Mouse (Mus musculus) CH12.LX (cell line): ENCODE data around the gene Spata20. TPM values are rescaled to one million over a fixed set of nuclear protein-coding genes. Genes with fewer than 3 reads are reported as not detected.

ENCODE experiments used
- DNase-seq: peaks from one replicate; pipeline ENCODE4 v3.0.0-alpha.2; 2013; ENCODE audit errors: extremely low read depth
- H3K27ac ChIP-seq: 2 replicates; pipeline ENCODE4 v1.5.1; 2012; ENCODE audit warnings: low read depth, mild to moderate bottlenecking, control low read depth, moderate library complexity; ENCODE audit not compliant: insufficient read depth
- H3K27me3 ChIP-seq: replicated peaks from 2 replicates; pipeline ENCODE3; 2012; ENCODE audit warnings: inconsistent platforms
- H3K36me3 ChIP-seq, 2 experiments: replicated peaks in 1 of 2; 2 replicates each; pipeline versions ENCODE3 to v1.6.1; 2012; ENCODE audit warnings: inconsistent platforms in 1 of 2, low read length in 1 of 2, mild to moderate bottlenecking in 1 of 2, mixed read lengths in 1 of 2, moderate library complexity in 1 of 2; ENCODE audit not compliant: control insufficient read depth in 1 of 2, insufficient read depth in 1 of 2
- H3K4me1 ChIP-seq, 2 experiments: 2 replicates each; pipeline ENCODE4 v1.6.1; 2012; ENCODE audit warnings: inconsistent platforms in 1 of 2, moderate library complexity in 1 of 2; ENCODE audit not compliant: insufficient read depth in 2 of 2, control insufficient read depth in 1 of 2
- H3K4me2 ChIP-seq: 2 replicates; pipeline ENCODE4 v1.6.1; 2012; ENCODE audit warnings: low read depth, mild to moderate bottlenecking, control low read depth; ENCODE audit not compliant: poor library complexity, insufficient read depth, severe bottlenecking
- H3K4me3 ChIP-seq, 3 experiments: fragments of 150-350 bp in 1 of 3; sonication (generic) in 1 of 3; replicated peaks in 1 of 3; 2 replicates each; pipeline versions ENCODE3 to v1.5.1; 2011 to 2012; ENCODE audit warnings: low read depth in 2 of 3, low read length in 2 of 3, mild to moderate bottlenecking in 2 of 3, moderate library complexity in 2 of 3, control low read depth in 1 of 3, improper control_type of control experiment in 1 of 3, inconsistent platforms in 1 of 3, mixed read lengths in 1 of 3; ENCODE audit not compliant: poor library complexity in 1 of 3
- H3K79me2 ChIP-seq: replicated peaks from 2 replicates; pipeline ENCODE4 v1.6.1; 2012; ENCODE audit warnings: mild to moderate bottlenecking, moderate library complexity; ENCODE audit not compliant: control insufficient read depth, poor library complexity, insufficient read depth, severe bottlenecking; ENCODE audit errors: extremely low read depth
- H3K9ac ChIP-seq: 2 replicates; pipeline ENCODE4 v1.6.1; 2012; ENCODE audit warnings: low read depth, mild to moderate bottlenecking, control low read depth, moderate library complexity; ENCODE audit not compliant: insufficient read depth
- H3K9me3 ChIP-seq: replicated peaks from 2 replicates; pipeline ENCODE3; 2012; ENCODE audit warnings: low read length, inconsistent platforms, mixed read lengths
- BHLHE40 ChIP-seq: IDR thresholded peaks from 2 replicates; pipeline ENCODE4 v1.6.1; 2011; ENCODE audit warnings: mild to moderate bottlenecking, low read depth, low read length, improper control_type of control experiment
- CHD1 ChIP-seq: IDR thresholded peaks from 2 replicates; pipeline ENCODE4 v1.6.1; 2012; ENCODE audit warnings: low read depth, low read length, improper control_type of control experiment, inconsistent platforms
- CHD2 ChIP-seq: IDR thresholded peaks from 2 replicates; pipeline ENCODE4 v1.6.1; 2011; ENCODE audit warnings: low read length, improper control_type of control experiment
- CTCF ChIP-seq, 2 experiments: IDR thresholded peaks in 1 of 2; conservative IDR thresholded peaks in 1 of 2; 2 replicates each; pipeline ENCODE4 v1.5.1; 2011 to 2012; ENCODE audit warnings: low read depth in 2 of 2, low read length in 2 of 2, improper control_type of control experiment in 1 of 2, inconsistent platforms in 1 of 2, mild to moderate bottlenecking in 1 of 2, moderate library complexity in 1 of 2
- ELF1 ChIP-seq: IDR thresholded peaks from 2 replicates; pipeline ENCODE4 v1.6.1; 2014; ENCODE audit warnings: low read depth, mild to moderate bottlenecking, inconsistent platforms, low read length, improper control_type of control experiment
- EP300 ChIP-seq: IDR thresholded peaks from 2 replicates; pipeline ENCODE4 v1.6.1; 2011; ENCODE audit warnings: low read length, improper control_type of control experiment
- GABPA ChIP-seq: IDR thresholded peaks from 2 replicates; pipeline ENCODE4 v1.6.1; 2012; ENCODE audit warnings: low read depth, low read length, improper control_type of control experiment, inconsistent platforms; ENCODE audit not compliant: insufficient replicate concordance
- HCFC1 ChIP-seq: IDR thresholded peaks from 2 replicates; pipeline ENCODE4 v1.6.1; 2012; ENCODE audit warnings: low read depth, mild to moderate bottlenecking, inconsistent platforms, low read length, improper control_type of control experiment
- JUND ChIP-seq: conservative IDR thresholded peaks from 2 replicates; pipeline ENCODE4 v1.6.1; 2011; ENCODE audit warnings: low read depth, low read length, improper control_type of control experiment
- KAT2A ChIP-seq: IDR thresholded peaks from 2 replicates; pipeline ENCODE4 v1.6.1; 2012; ENCODE audit warnings: low read length, improper control_type of control experiment, inconsistent platforms; ENCODE audit not compliant: insufficient replicate concordance
- MAFK ChIP-seq: IDR thresholded peaks from 2 replicates; pipeline ENCODE4 v1.6.1; 2011; ENCODE audit warnings: low read length, improper control_type of control experiment; ENCODE audit not compliant: insufficient replicate concordance
- MAX ChIP-seq: IDR thresholded peaks from 2 replicates; pipeline ENCODE4 v1.6.1; 2011; ENCODE audit warnings: low read length, improper control_type of control experiment
- MAZ ChIP-seq: IDR thresholded peaks from 2 replicates; pipeline ENCODE4 v1.6.1; 2012; ENCODE audit warnings: low read depth, mild to moderate bottlenecking, inconsistent platforms, low read length, improper control_type of control experiment, moderate library complexity
- MEF2A ChIP-seq: IDR thresholded peaks from 2 replicates; pipeline ENCODE4 v1.6.1; 2014; ENCODE audit warnings: low read depth, mild to moderate bottlenecking, inconsistent platforms, low read length, improper control_type of control experiment, borderline replicate concordance
- NRF1 ChIP-seq: IDR thresholded peaks from 2 replicates; pipeline ENCODE4 v1.6.1; 2014; ENCODE audit warnings: low read depth, mild to moderate bottlenecking, inconsistent platforms, low read length, improper control_type of control experiment, moderate library complexity
- PAX5 ChIP-seq: IDR thresholded peaks from 2 replicates; pipeline ENCODE4 v1.6.1; 2012; ENCODE audit warnings: low read length, inconsistent platforms, mixed read lengths
- POLR2A ChIP-seq: IDR thresholded peaks from 2 replicates; pipeline ENCODE4 v1.6.1; 2011; ENCODE audit warnings: low read depth, mild to moderate bottlenecking, improper control_type of control experiment, low read length
- POLR2AphosphoS2 ChIP-seq: IDR thresholded peaks from 2 replicates; pipeline ENCODE4 v1.6.1; 2011; ENCODE audit warnings: low read depth, low read length, improper control_type of control experiment
- RAD21 ChIP-seq: IDR thresholded peaks from 2 replicates; pipeline ENCODE4 v1.6.1; 2011; ENCODE audit warnings: low read depth, mild to moderate bottlenecking, low read length, improper control_type of control experiment, moderate library complexity
- RCOR1 ChIP-seq: conservative IDR thresholded peaks from 2 replicates; pipeline ENCODE4 v1.6.1; 2012; ENCODE audit warnings: low read depth, mild to moderate bottlenecking, inconsistent platforms, low read length, improper control_type of control experiment
- TBP ChIP-seq: conservative IDR thresholded peaks from 2 replicates; pipeline ENCODE4 v1.6.1; 2011; ENCODE audit warnings: low read depth, low read length, improper control_type of control experiment
- TCF12 ChIP-seq: IDR thresholded peaks from 2 replicates; pipeline ENCODE4 v1.6.1; 2014; ENCODE audit warnings: low read depth, mild to moderate bottlenecking, inconsistent platforms, low read length, improper control_type of control experiment
- USF1 ChIP-seq: IDR thresholded peaks from 2 replicates; pipeline ENCODE4 v1.6.1; 2014; ENCODE audit warnings: low read depth, mild to moderate bottlenecking, inconsistent platforms, low read length, improper control_type of control experiment
- USF2 ChIP-seq: conservative IDR thresholded peaks from 2 replicates; pipeline ENCODE4 v1.6.1; 2011; ENCODE audit warnings: low read depth, low read length, improper control_type of control experiment
- ZC3H11A ChIP-seq: IDR thresholded peaks from 2 replicates; pipeline ENCODE4 v1.6.1; 2012; ENCODE audit warnings: low read depth, mild to moderate bottlenecking, inconsistent platforms, low read length, improper control_type of control experiment
- ZKSCAN1 ChIP-seq: IDR thresholded peaks from 2 replicates; pipeline ENCODE4 v1.6.1; 2012; ENCODE audit warnings: low read depth, inconsistent platforms, low read length, improper control_type of control experiment, borderline replicate concordance
- ZNF384 ChIP-seq: IDR thresholded peaks from 2 replicates; pipeline ENCODE4 v1.6.1; 2012; ENCODE audit warnings: low read depth, low read length, improper control_type of control experiment, inconsistent platforms
- dilution Hi-C: fragments of 300-500 bp; cut with MboI; formaldehyde crosslinking; loops from 2 replicates; pipeline ENCODE4 v1.14.3; 2020; ENCODE audit warnings: low sequenced_read_pairs; ENCODE audit not compliant: extremely low pct_unique_long_range_greater_than_20kb, extremely low pct_ligation_motif_present
- in situ Hi-C: fragments of 300-500 bp; cut with MboI; formaldehyde crosslinking; loops from 3 replicates; pipeline ENCODE4 v1.14.3; 2019; ENCODE audit warnings: low sequenced_read_pairs, low pct_ligation_motif_present, low pct_unique_long_range_greater_than_20kb, mixed read lengths
- polyA plus RNA-seq: library from polyadenylated mRNA; unstranded; fragments of >175 nt; gene quantifications from 2 replicates; pipeline ENCODE4 v1.2.1, GENCODE M21; 2012; ENCODE audit warnings: low read depth; ENCODE audit not compliant: insufficient read length
- total RNA-seq, 2 experiments: library from RNA; depleted of rRNA; stranded (reverse); fragments of 300-350 nt in 1 of 2; fragments of >200 nt in 1 of 2; gene quantifications; 2 replicates each; pipeline ENCODE4 v1.2.3; 2012 to 2014

The Spata20 gene
- total and polyA plus RNA-seq, 3 experiments = not detected

GRCm38 (mm10) chr11:94500362-94500761 lies 14.4 kb upstream of the Spata20 start:
- H3K4me1 ChIP-seq = peaks cover 9 to 26% of the 10 kb centered on the region in 2 experiments; a peak in 3 of 4 replicates
- no peak overlapping the region for H3K4me3 ChIP-seq
- no peak for TF ChIP-seq RCOR1
- TF ChIP-seq ZC3H11A = no peak
- no peak for TF ChIP-seq GABPA
- no peak for TF ChIP-seq EP300
- no peak for TF ChIP-seq RAD21
- no peak for TF ChIP-seq MAFK
- no peak for TF ChIP-seq CTCF (conservative IDR thresholded peaks at IDR 0.05 in 1 of 2, IDR thresholded peaks at IDR 0.05 in 1 of 2; ENCODE audit: low read depth in 2 of 2, low read length in 2 of 2)
- TF ChIP-seq JUND = no peak
- TF ChIP-seq BHLHE40 = no peak
- TF ChIP-seq USF1 = no peak
- TF ChIP-seq PAX5 = no peak
- TF ChIP-seq ELF1 = no peak
- TF ChIP-seq MAZ = no peak
- TF ChIP-seq KAT2A = no peak
- no peak for TF ChIP-seq CHD2
- no peak for TF ChIP-seq TCF12
- no peak for TF ChIP-seq HCFC1
- TF ChIP-seq POLR2AphosphoS2 = no peak
- H3K79me2 ChIP-seq = no peaks in the 10 kb centered on the region
- no peaks in the 10 kb centered on the region for H3K9me3 ChIP-seq
- no peak overlapping the region for H3K27ac ChIP-seq
- in situ Hi-C loops = loop anchor here (5.0 kb wide), 1 partner anchor 37 kb away; no protein-coding TSS in a partner anchor
- H3K4me2 ChIP-seq = no peak overlapping the region
- H3K27me3 ChIP-seq = peaks cover 77% of the 10 kb centered on the region
- dilution Hi-C loops = no loop called here
- DNase-seq = no peak
- H3K9ac ChIP-seq = no peak overlapping the region
- no peaks in the 10 kb centered on the region for H3K36me3 ChIP-seq

- H3K9ac ChIP-seq = no peak within 1 kb of the TSS
- no peak within 1 kb of the TSS for H3K27ac ChIP-seq
- peaks cover 79% of the 10 kb centered on the region for H3K27me3 ChIP-seq
- no peaks in the 10 kb centered on the region for H3K36me3 ChIP-seq
- TF ChIP-seq MEF2A (no peak), MAZ (no peak), CHD1 (no peak), USF2 (no peak), CTCF (conservative IDR thresholded peaks at IDR 0.05 in 1 of 2, IDR thresholded peaks at IDR 0.05 in 1 of 2; ENCODE audit: low read depth in 2 of 2, low read length in 2 of 2) (no peak), RCOR1 (no peak), ZNF384 (no peak), MAX (no peak), POLR2A (no peak), TBP (no peak), NRF1 (no peak), BHLHE40 (no peak), ZKSCAN1 (no peak)
- TF ChIP-seq, all 38 proteins: peak for 0
- no peaks in the 10 kb centered on the region for H3K79me2 ChIP-seq
- H3K4me2 ChIP-seq = no peak within 1 kb of the TSS
- DNase-seq = no peak
- in situ Hi-C loops (loop anchor here (5.0 kb wide), 1 partner anchor 38 kb away; no protein-coding TSS in a partner anchor), dilution Hi-C loops (no loop called here)
- H3K4me3 ChIP-seq = no peak within 1 kb of the TSS
- H3K9me3 ChIP-seq = no peaks in the 10 kb centered on the region
- peaks cover 9 to 26% of the 10 kb centered on the region in 2 experiments; a peak in 3 of 4 replicates for H3K4me1 ChIP-seq
These were observed 13.7 kb upstream of the Spata20 start, which contains the start of gene Epn3 for GRCm38 (mm10) chr11:94499661-94500152. Gene Epn3 (minus strand): TSS chr11:94499974.
